Mouse (Mus musculus) MEL (cell line): ENCODE measurements around the gene Tmem35b. TPM values are rescaled to one million over a fixed set of nuclear protein-coding genes. Genes with fewer than 3 reads are reported as not detected.

Experiments
- DNase-seq: peaks from one replicate; pipeline ENCODE4 v3.0.0; 2011; ENCODE audit warnings: low read depth, low spot score
- H3K27ac ChIP-seq: 2 replicates; pipeline ENCODE4 v1.5.1; 2012; ENCODE audit warnings: low read depth, mild to moderate bottlenecking, control low read depth, low read length, moderate library complexity; ENCODE audit not compliant: control insufficient read depth
- H3K27me3 ChIP-seq, 2 experiments: fragments of 150-350 bp in 1 of 2; sonication (generic) in 1 of 2; 2 replicates each; pipeline ENCODE4 v1.6.1; 2012; ENCODE audit warnings: low read length in 2 of 2, mild to moderate bottlenecking in 2 of 2, improper control_type of control experiment in 1 of 2, moderate library complexity in 1 of 2; ENCODE audit not compliant: insufficient read depth in 2 of 2, control insufficient read depth in 1 of 2
- H3K36me3 ChIP-seq, 2 experiments: 2 replicates each; pipeline ENCODE4 v1.6.1; 2012 to 2014; ENCODE audit warnings: low read length in 2 of 2, improper control_type of control experiment in 1 of 2, inconsistent platforms in 1 of 2, mild to moderate bottlenecking in 1 of 2; ENCODE audit not compliant: insufficient read depth in 2 of 2, control insufficient read depth in 1 of 2
- H3K4me1 ChIP-seq, 2 experiments: fragments of 150-350 bp in 1 of 2; sonication (generic) in 1 of 2; 2 replicates each; pipeline ENCODE4 v1.6.1; 2012; ENCODE audit warnings: low read length in 2 of 2, improper control_type of control experiment in 1 of 2, mild to moderate bottlenecking in 1 of 2; ENCODE audit not compliant: insufficient read depth in 2 of 2, control insufficient read depth in 1 of 2
- H3K4me3 ChIP-seq, 2 experiments: fragments of 150-350 bp in 1 of 2; sonication (generic) in 1 of 2; 2 replicates each; pipeline ENCODE4 v1.5.1; 2012; ENCODE audit warnings: low read depth in 2 of 2, low read length in 2 of 2, mild to moderate bottlenecking in 2 of 2, moderate library complexity in 2 of 2, control low read depth in 1 of 2, improper control_type of control experiment in 1 of 2; ENCODE audit not compliant: control insufficient read depth in 1 of 2, insufficient read depth in 1 of 2
- H3K79me2 ChIP-seq: 2 replicates; pipeline ENCODE4 v1.6.1; 2012; ENCODE audit warnings: mild to moderate bottlenecking, low read length, moderate library complexity; ENCODE audit not compliant: control insufficient read depth, poor library complexity, insufficient read depth
- H3K9ac ChIP-seq: 2 replicates; pipeline ENCODE4 v1.6.1; 2012; ENCODE audit warnings: low read depth, mild to moderate bottlenecking, control low read depth, low read length, moderate library complexity; ENCODE audit not compliant: control insufficient read depth, poor library complexity, severe bottlenecking
- H3K9me3 ChIP-seq: fragments of 150-350 bp; sonication (generic); replicated peaks from 2 replicates; pipeline ENCODE4 v1.6.1; 2012; ENCODE audit warnings: mild to moderate bottlenecking, low read length, improper control_type of control experiment, moderate library complexity; ENCODE audit not compliant: insufficient read depth
- CHD2 ChIP-seq: IDR thresholded peaks from 2 replicates; pipeline ENCODE4 v1.6.1; 2011; ENCODE audit warnings: low read length, improper control_type of control experiment
- CTCF ChIP-seq, 3 experiments: IDR thresholded peaks in 2 of 3; conservative IDR thresholded peaks in 1 of 3; 2 replicates each; pipeline ENCODE4 v1.5.1; 2011 to 2012; ENCODE audit warnings: low read length in 3 of 3, low read depth in 2 of 3, mild to moderate bottlenecking in 2 of 3, improper control_type of control experiment in 1 of 3, inconsistent platforms in 1 of 3, mixed read lengths in 1 of 3, moderate library complexity in 1 of 3; ENCODE audit not compliant: control insufficient read depth in 1 of 3, insufficient read depth in 1 of 3, poor library complexity in 1 of 3, severe bottlenecking in 1 of 3
- E2F4 ChIP-seq: IDR thresholded peaks from 2 replicates; pipeline ENCODE4 v1.6.1; 2011; ENCODE audit warnings: low read depth, low read length, improper control_type of control experiment, borderline replicate concordance
- ELF1 ChIP-seq: IDR thresholded peaks from 2 replicates; pipeline ENCODE4 v1.6.1; 2014; ENCODE audit warnings: low read depth, mild to moderate bottlenecking, inconsistent platforms, low read length, improper control_type of control experiment, moderate library complexity
- EP300 ChIP-seq, 2 experiments: IDR thresholded peaks; 2 replicates each; pipeline ENCODE4 v1.6.1; 2011; ENCODE audit warnings: improper control_type of control experiment in 2 of 2, low read length in 2 of 2, low read depth in 1 of 2, mild to moderate bottlenecking in 1 of 2
- ETS1 ChIP-seq: IDR thresholded peaks from 2 replicates; pipeline ENCODE4 v1.6.1; 2012; ENCODE audit warnings: low read depth, mild to moderate bottlenecking, inconsistent platforms, low read length, improper control_type of control experiment, moderate library complexity
- GATA1 ChIP-seq: IDR thresholded peaks from 2 replicates; pipeline ENCODE4 v1.6.1; 2011; ENCODE audit warnings: low read depth, low read length, improper control_type of control experiment
- JUND ChIP-seq: IDR thresholded peaks from 2 replicates; pipeline ENCODE4 v1.6.1; 2011; ENCODE audit warnings: low read depth, mild to moderate bottlenecking, improper control_type of control experiment, low read length
- KAT2A ChIP-seq: conservative IDR thresholded peaks from 2 replicates; pipeline ENCODE4 v1.6.1; 2012; ENCODE audit warnings: low read depth, low read length, improper control_type of control experiment, inconsistent platforms
- MAZ ChIP-seq: IDR thresholded peaks from 2 replicates; pipeline ENCODE4 v1.6.1; 2012; ENCODE audit warnings: low read depth, mild to moderate bottlenecking, inconsistent platforms, low read length, improper control_type of control experiment
- MEF2A ChIP-seq: IDR thresholded peaks from 2 replicates; pipeline ENCODE4 v1.6.1; 2014; ENCODE audit warnings: low read depth, mild to moderate bottlenecking, inconsistent platforms, low read length, improper control_type of control experiment; ENCODE audit not compliant: poor library complexity, insufficient replicate concordance, severe bottlenecking; ENCODE audit errors: extremely low read depth
- MXI1 ChIP-seq: IDR thresholded peaks from 2 replicates; pipeline ENCODE4 v1.6.1; 2011; ENCODE audit warnings: mild to moderate bottlenecking, low read depth, low read length, improper control_type of control experiment
- NELFE ChIP-seq: IDR thresholded peaks from 2 replicates; pipeline ENCODE4 v1.6.1; 2011; ENCODE audit warnings: low read depth, low read length, improper control_type of control experiment
- NRF1 ChIP-seq: IDR thresholded peaks from 2 replicates; pipeline ENCODE4 v1.6.1; 2014; ENCODE audit warnings: low read depth, mild to moderate bottlenecking, inconsistent platforms, low read length, improper control_type of control experiment, moderate library complexity; ENCODE audit not compliant: poor library complexity, insufficient read depth, severe bottlenecking
- POLR2A ChIP-seq, 2 experiments: IDR thresholded peaks; 2 replicates each; pipeline ENCODE4 v1.6.1; 2011 to 2012; ENCODE audit warnings: low read length in 2 of 2, mild to moderate bottlenecking in 2 of 2, control low read depth in 1 of 2, improper control_type of control experiment in 1 of 2, low read depth in 1 of 2, moderate library complexity in 1 of 2; ENCODE audit not compliant: control insufficient read depth in 1 of 2, insufficient read depth in 1 of 2, poor library complexity in 1 of 2
- POLR2AphosphoS2 ChIP-seq: IDR thresholded peaks from 2 replicates; pipeline ENCODE4 v1.6.1; 2011; ENCODE audit warnings: low read length, improper control_type of control experiment
- POLR2AphosphoS5 ChIP-seq: IDR thresholded peaks from 2 replicates; pipeline ENCODE4 v1.6.1; 2012; ENCODE audit warnings: low read depth, borderline replicate concordance, mild to moderate bottlenecking, inconsistent platforms, low read length, moderate library complexity, mixed read lengths
- RAD21 ChIP-seq: IDR thresholded peaks from 2 replicates; pipeline ENCODE4 v1.6.1; 2011; ENCODE audit warnings: mild to moderate bottlenecking, low read depth, low read length, improper control_type of control experiment
- SIN3A ChIP-seq: IDR thresholded peaks from 2 replicates; pipeline ENCODE4 v1.6.1; 2012; ENCODE audit warnings: low read length, improper control_type of control experiment, inconsistent platforms
- SMC3 ChIP-seq: IDR thresholded peaks from 2 replicates; pipeline ENCODE4 v1.6.1; 2011; ENCODE audit warnings: low read depth, low read length, improper control_type of control experiment
- TBP ChIP-seq: IDR thresholded peaks from 2 replicates; pipeline ENCODE4 v1.8.0; 2011; ENCODE audit warnings: low read depth, low read length, improper control_type of control experiment
- UBTF ChIP-seq: IDR thresholded peaks from 2 replicates; pipeline ENCODE4 v1.6.1; 2012; ENCODE audit warnings: low read depth, mild to moderate bottlenecking, inconsistent platforms, low read length, improper control_type of control experiment, moderate library complexity, borderline replicate concordance; ENCODE audit not compliant: insufficient read depth
- USF1 ChIP-seq: IDR thresholded peaks from 2 replicates; pipeline ENCODE4 v1.6.1; 2014; ENCODE audit warnings: low read depth, mild to moderate bottlenecking, inconsistent platforms, low read length, improper control_type of control experiment, moderate library complexity
- USF2 ChIP-seq, 2 experiments: IDR thresholded peaks; 2 replicates each; pipeline ENCODE4 v1.6.1; 2011 to 2012; ENCODE audit warnings: improper control_type of control experiment in 2 of 2, low read length in 2 of 2, borderline replicate concordance in 1 of 2, inconsistent platforms in 1 of 2, low read depth in 1 of 2, mild to moderate bottlenecking in 1 of 2; ENCODE audit not compliant: insufficient read depth in 1 of 2
- ZMIZ1 ChIP-seq: IDR thresholded peaks from 2 replicates; pipeline ENCODE4 v1.6.1; 2012; ENCODE audit warnings: low read depth, mild to moderate bottlenecking, inconsistent platforms, low read length, improper control_type of control experiment, moderate library complexity
- ZNF384 ChIP-seq: IDR thresholded peaks from 2 replicates; pipeline ENCODE4 v1.6.1; 2012; ENCODE audit warnings: low read depth, mild to moderate bottlenecking, inconsistent platforms, low read length, improper control_type of control experiment
- polyA plus RNA-seq, 2 experiments: library from polyadenylated mRNA; stranded (reverse) in 1 of 2; unstranded in 1 of 2; fragments of >175 nt in 1 of 2; fragments of >200 nt in 1 of 2; gene quantifications; 2 replicates each; pipeline versions ENCODE4 v1.2.1 to v1.2.4; 2012; ENCODE audit warnings: low replicate concordance in 2 of 2, low read depth in 1 of 2; ENCODE audit not compliant: insufficient read length in 2 of 2, insufficient read depth in 1 of 2, missing spikeins in 1 of 2
- total RNA-seq: library from RNA; depleted of rRNA; stranded (reverse); fragments of 300-350 nt; gene quantifications from 2 replicates; pipeline ENCODE4 v1.2.3, GENCODE M21; 2012

Gene Tmem35b
- total and polyA plus RNA-seq, 3 experiments, result 0.89 to 3.2 TPM; not detected in 1

GRCm38 (mm10) chr4:127157746-127158145 is 34.3 kb downstream of the Tmem35b start:
- Histone ChIP-seq H3K4me1 (no peaks in the 10 kb centered on the region), H3K79me2 (no peaks in the 10 kb centered on the region), H3K27ac (no peak overlapping the region), H3K36me3 (no peaks in the 10 kb centered on the region), H3K9ac (no peak overlapping the region), H3K27me3 (no peaks in the 10 kb centered on the region), H3K4me3 (no peak overlapping the region), H3K9me3 (no peaks in the 10 kb centered on the region)
- no peak for TF ChIP-seq MXI1
- no peak for TF ChIP-seq E2F4
- TF ChIP-seq GATA1, result no peak
- TF ChIP-seq POLR2AphosphoS5, result no peak
- no peak for TF ChIP-seq USF1
- no peak for TF ChIP-seq UBTF
- TF ChIP-seq TBP, result no peak
- TF ChIP-seq SMC3, result no peak
- no peak for TF ChIP-seq ZMIZ1
- TF ChIP-seq CTCF (IDR thresholded peaks at IDR 0.05 in 2 of 3, conservative IDR thresholded peaks at IDR 0.05 in 1 of 3; ENCODE audit: control insufficient read depth in 1 of 3, insufficient read depth in 1 of 3, low read depth in 2 of 3, low read length in 3 of 3, poor library complexity in 1 of 3, severe bottlenecking in 1 of 3), result no peak
- TF ChIP-seq MAZ, result no peak
- TF ChIP-seq JUND, result no peak
- no peak for TF ChIP-seq EP300 (IDR thresholded peaks at IDR 0.05; ENCODE audit: low read depth in 1 of 2, low read length in 2 of 2)
- TF ChIP-seq ETS1, result no peak
- TF ChIP-seq POLR2A (IDR thresholded peaks at IDR 0.05; ENCODE audit: control insufficient read depth in 1 of 2, insufficient read depth in 1 of 2, low read depth in 1 of 2, low read length in 2 of 2, poor library complexity in 1 of 2), result no peak
- TF ChIP-seq USF2 (IDR thresholded peaks at IDR 0.05; ENCODE audit: borderline replicate concordance in 1 of 2, insufficient read depth in 1 of 2, low read depth in 1 of 2, low read length in 2 of 2), result no peak
- TF ChIP-seq SIN3A, result no peak
- TF ChIP-seq NELFE, result no peak
- TF ChIP-seq KAT2A, result no peak
- no peak for TF ChIP-seq NRF1
- no peak for DNase-seq

GRCm38 (mm10) chr4:127163926-127164325 is 40.4 kb downstream of the Tmem35b start:
- Histone ChIP-seq H3K27me3 (no peaks in the 10 kb centered on the region), H3K79me2 (no peaks in the 10 kb centered on the region), H3K4me3 (no peak overlapping the region), H3K4me1 (no peaks in the 10 kb centered on the region), H3K9ac (no peak overlapping the region), H3K9me3 (no peaks in the 10 kb centered on the region), H3K27ac (no peak overlapping the region), H3K36me3 (no peaks in the 10 kb centered on the region)
- no peak for DNase-seq
- no peak for TF ChIP-seq UBTF
- TF ChIP-seq EP300 (IDR thresholded peaks at IDR 0.05; ENCODE audit: low read depth in 1 of 2, low read length in 2 of 2), result no peak
- TF ChIP-seq USF1, result no peak
- no peak for TF ChIP-seq NRF1
- no peak for TF ChIP-seq MEF2A
- TF ChIP-seq E2F4, result no peak
- TF ChIP-seq ZNF384, result no peak
- no peak for TF ChIP-seq ELF1
- TF ChIP-seq POLR2A (IDR thresholded peaks at IDR 0.05; ENCODE audit: control insufficient read depth in 1 of 2, insufficient read depth in 1 of 2, low read depth in 1 of 2, low read length in 2 of 2, poor library complexity in 1 of 2), result no peak
- no peak for TF ChIP-seq POLR2AphosphoS5
- no peak for TF ChIP-seq RAD21
- TF ChIP-seq ETS1, result no peak
- TF ChIP-seq POLR2AphosphoS2, result no peak
- no peak for TF ChIP-seq CHD2
